Mouse (Mus musculus): ENCODE data around the gene Uqcrc1.

- no peak for TF ChIP-seq CTCF (IDR thresholded peaks at IDR 0.05; ENCODE audit: low read depth)
- TF ChIP-seq EP300 (IDR thresholded peaks at IDR 0.05; ENCODE audit: low read depth): no peak
Measured at GRCm38 (mm10) chr9:108982498-108982897, 46.1 kb downstream of the Uqcrc1 start.

Measured in liver, embryonic 14.5 days (tissue).